Mouse (Mus musculus) heart, embryonic 14.5 days (tissue): Measurements from ENCODE around the gene Fcgr2b. TPM values are rescaled to one million over a fixed set of nuclear protein-coding genes. Genes with fewer than 3 reads are reported as not detected.

Experiments used
- polyA plus RNA-seq: library from polyadenylated mRNA; unstranded; fragments of >200 nt; fragmentation: Nextera tagmentation; extraction: Ambion mirVana; gene quantifications from 2 replicates; pipeline ENCODE4 v1.2.1, GENCODE M21; 2014

Gene Fcgr2b
- polyA plus RNA-seq, 1 experiment from 2014 or later = 0.82 TPM

Other genes with a start within 250 kb of the Fcgr2b start
- gene Atf6, start 108.8 kb downstream of the Fcgr2b start, polyA plus RNA-seq = 14.4 and 16.0 TPM in 2 replicates
- gene Gm26620, start 91.5 kb downstream of the Fcgr2b start, polyA plus RNA-seq = not detected in 2 replicates
- gene Dusp12, start 91.0 kb downstream of the Fcgr2b start, polyA plus RNA-seq = 23.0 and 27.5 TPM in 2 replicates
- gene Fcrlb, start 63.6 kb downstream of the Fcgr2b start, polyA plus RNA-seq = 0.15 TPM in 1 of 2 replicates, not detected in the other
- 0.15 TPM in 2 replicates for gene Fcrla, start 49.0 kb downstream of the Fcgr2b start, polyA plus RNA-seq
- 1.0 and 1.5 TPM in 2 replicates for gene Fcgr4, start 42.4 kb upstream of the Fcgr2b start, polyA plus RNA-seq
- gene Fcgr3, start 88.4 kb upstream of the Fcgr2b start, polyA plus RNA-seq = 9.7 and 9.8 TPM in 2 replicates
- 3.0 and 4.7 TPM in 2 replicates for gene Cfap126, start 137.4 kb upstream of the Fcgr2b start, polyA plus RNA-seq
- gene Sdhc, start 174.1 kb upstream of the Fcgr2b start, polyA plus RNA-seq = 622 and 642 TPM in 2 replicates
- not detected in 2 replicates for gene Mpz, start 174.2 kb upstream of the Fcgr2b start, polyA plus RNA-seq
- 58.8 TPM in 2 replicates for gene Pcp4l1, start 219.7 kb upstream of the Fcgr2b start, polyA plus RNA-seq
- 0.28 and 0.32 TPM in 2 replicates for gene Nr1i3, start 237.4 kb upstream of the Fcgr2b start, polyA plus RNA-seq
- gene Tomm40l, start 246.0 kb upstream of the Fcgr2b start, polyA plus RNA-seq = 54.2 and 58.4 TPM in 2 replicates
- 5.3 TPM in 2 replicates for gene Apoa2, start 248.5 kb upstream of the Fcgr2b start, polyA plus RNA-seq